Mouse (Mus musculus): Measurements from ENCODE around the gene Plxnb1. TPM values are rescaled to one million over a fixed set of nuclear protein-coding genes. Genes with fewer than 3 reads are reported as not detected.

The Plxnb1 gene
- polyA plus RNA-seq, 1 experiment from 2014 or later, result 11.2 TPM

- Histone ChIP-seq H3K27ac (no peak overlapping the region), H3K9ac (no peak overlapping the region), H3K4me1 (peaks cover 20% of the 10 kb centered on the region), H3K9me3 (no peaks in the 10 kb centered on the region), H3K36me3 (peaks cover 24% of the 10 kb centered on the region), H3K4me2 (no peak overlapping the region), H3K27me3 (no peaks in the 10 kb centered on the region), H3K4me3 (no peak overlapping the region)
- ATAC-seq (ENCODE audit: insufficient number of reproducible peaks, low FRiP score, low TSS enrichment, low read depth), result no peak
- WGBS, result 93% methylated on average over 3 of the region's 3 CpGs
These were observed 14.7 kb upstream of the Plxnb1 start for GRCm38 (mm10) chr9:109080516-109080915.

DNA sequence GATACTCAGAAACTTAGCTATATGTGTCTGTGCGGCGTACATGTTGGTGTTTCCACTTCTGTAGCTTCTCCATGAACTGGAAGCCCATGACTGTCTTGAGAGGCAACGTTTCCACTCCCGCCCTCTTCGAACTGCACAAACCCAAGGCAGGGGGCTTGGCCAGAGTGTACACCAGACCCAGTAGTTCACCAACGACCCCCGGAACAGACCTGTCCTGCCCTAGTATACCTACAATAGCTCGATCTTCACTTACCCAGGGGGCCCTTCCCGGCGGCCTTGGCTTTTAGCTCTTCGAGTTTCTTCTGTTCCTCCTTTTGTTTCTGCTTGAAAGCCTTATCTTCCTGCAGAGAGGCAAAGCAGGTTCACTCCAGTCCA, 13.5 kb upstream of the Plxnb1 start:
- peak overlapping the region; percentile 65 for H3K4me2 ChIP-seq
- H3K27ac ChIP-seq, result peak overlapping the region; percentile 81
- H3K4me1 ChIP-seq, result peaks cover 20% of the 10 kb centered on the region
- no peaks in the 10 kb centered on the region for H3K9me3 ChIP-seq
- peak overlapping the region; percentile 77 for H3K4me3 ChIP-seq
- no peak for ATAC-seq (ENCODE audit: insufficient number of reproducible peaks, low FRiP score, low TSS enrichment, low read depth)
- 3% methylated on average over 11 of the region's 11 CpGs for WGBS
- H3K9ac ChIP-seq, result peak overlapping the region; percentile 83
- peaks cover 24% of the 10 kb centered on the region for H3K36me3 ChIP-seq
- H3K27me3 ChIP-seq, result no peaks in the 10 kb centered on the region

- peak within 1 kb of the TSS; percentile 77 for H3K4me3 ChIP-seq
- peak within 1 kb of the TSS; percentile 65 for H3K4me2 ChIP-seq
- WGBS, result under 1% methylated on average over 37 of the region's 37 CpGs
These were observed 12.9 kb upstream of the Plxnb1 start, which contains the start of the genes Ccdc51 and Tma7 for GRCm38 (mm10) chr9:109082124-109082800. Gene Ccdc51, plus strand, starts transcription at chr9:109082493. Gene Tma7, minus strand, starts transcription at chr9:109082587.

DNA sequence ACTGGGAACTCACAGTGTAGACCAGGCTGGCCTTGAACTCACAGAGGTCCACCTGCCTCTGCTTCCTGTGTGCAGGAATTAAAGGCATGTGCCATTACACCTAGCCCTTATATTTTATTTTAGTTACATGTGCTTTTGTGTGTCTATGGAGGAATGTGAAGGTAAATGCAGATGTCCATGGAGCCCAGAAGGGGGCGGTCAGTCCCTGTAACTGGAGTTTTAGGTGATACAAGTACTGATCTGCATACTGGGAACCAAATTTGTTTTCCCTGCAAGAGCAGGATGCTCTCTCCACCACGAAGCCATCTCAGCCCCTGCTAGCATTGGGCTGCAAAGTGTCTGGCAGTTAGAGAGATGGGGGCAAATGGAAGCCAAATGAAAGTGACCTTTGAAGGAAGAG, 10.3 kb upstream of the Plxnb1 start:
- Histone ChIP-seq H3K27me3 (no peaks in the 10 kb centered on the region), H3K4me3 (no peak overlapping the region), H3K27ac (no peak overlapping the region), H3K4me2 (no peak overlapping the region), H3K9ac (no peak overlapping the region), H3K4me1 (peaks cover 25% of the 10 kb centered on the region), H3K9me3 (no peaks in the 10 kb centered on the region), H3K36me3 (peaks cover 14% of the 10 kb centered on the region; the same call in 1 of the 2 replicates)
- WGBS, result 16% methylated on average over 2 of the region's 2 CpGs
- ATAC-seq (ENCODE audit: insufficient number of reproducible peaks, low FRiP score, low TSS enrichment, low read depth), result no peak

More at GRCm38 (mm10) chr9:109082124-109082800, 12.9 kb upstream of the Plxnb1 start, which contains the start of the genes Ccdc51 and Tma7:
- Histone ChIP-seq H3K4me1 (peaks cover 20% of the 10 kb centered on the region), H3K9ac (peak within 1 kb of the TSS; percentile 83), H3K9me3 (no peaks in the 10 kb centered on the region), H3K27me3 (no peaks in the 10 kb centered on the region), H3K36me3 (peaks cover 24% of the 10 kb centered on the region), H3K27ac (peak within 1 kb of the TSS; percentile 81)
- ATAC-seq (ENCODE audit: insufficient number of reproducible peaks, low FRiP score, low TSS enrichment, low read depth), result peak; percentile 93

DNA sequence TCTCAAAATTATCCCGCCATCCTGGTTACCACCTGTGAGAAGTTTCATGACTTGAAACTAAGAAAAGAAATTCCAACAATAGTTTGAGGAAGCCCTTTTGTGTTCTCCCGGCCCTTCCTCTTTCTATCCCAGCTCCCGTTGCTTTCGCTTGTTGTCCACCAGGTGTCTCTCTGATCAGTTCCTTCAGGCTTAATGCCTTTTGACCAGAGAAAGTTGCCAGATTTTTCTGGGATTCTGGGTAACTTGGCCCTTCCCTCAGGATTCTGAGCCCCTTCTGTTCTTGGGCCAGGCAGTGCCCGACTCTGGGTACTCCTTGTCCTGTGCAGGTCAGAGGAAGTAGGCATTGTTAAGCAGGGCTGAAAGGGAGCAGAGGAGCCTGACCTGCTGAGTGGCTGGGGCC, 7.2 kb upstream of the Plxnb1 start:
- Histone ChIP-seq H3K9ac (peak overlapping the region; percentile 8; the same call in 1 of the 2 replicates), H3K4me2 (no peak overlapping the region), H3K9me3 (no peaks in the 10 kb centered on the region), H3K27ac (no peak overlapping the region), H3K36me3 (peaks cover 28% of the 10 kb centered on the region), H3K4me1 (peaks cover 10% of the 10 kb centered on the region), H3K4me3 (no peak overlapping the region), H3K27me3 (no peaks in the 10 kb centered on the region)
- WGBS, result 17% methylated on average over 5 of the region's 5 CpGs
- no peak for ATAC-seq (ENCODE audit: insufficient number of reproducible peaks, low FRiP score, low TSS enrichment, low read depth)

- Histone ChIP-seq H3K27me3 (no peaks in the 10 kb centered on the region), H3K4me1 (peaks cover 20% of the 10 kb centered on the region), H3K4me3 (no peak overlapping the region), H3K9ac (no peak overlapping the region), H3K36me3 (peaks cover 28% of the 10 kb centered on the region), H3K9me3 (no peaks in the 10 kb centered on the region), H3K27ac (no peak overlapping the region), H3K4me2 (no peak overlapping the region)
- no peak for ATAC-seq (ENCODE audit: insufficient number of reproducible peaks, low FRiP score, low TSS enrichment, low read depth)
- 65% methylated on average over 15 of the region's 15 CpGs for WGBS
These were observed 4.7 kb upstream of the Plxnb1 start for GRCm38 (mm10) chr9:109090446-109090845.

- Histone ChIP-seq H3K9ac (no peak overlapping the region), H3K4me2 (no peak overlapping the region), H3K4me1 (peaks cover 27% of the 10 kb centered on the region), H3K9me3 (no peaks in the 10 kb centered on the region), H3K27ac (0 out of 2 replicates have a peak overlapping the region, but pooled peaks have one; percentile 24), H3K27me3 (no peaks in the 10 kb centered on the region), H3K4me3 (no peak overlapping the region), H3K36me3 (peaks cover 28% of the 10 kb centered on the region)
- ATAC-seq (ENCODE audit: insufficient number of reproducible peaks, low FRiP score, low TSS enrichment, low read depth), result no peak
- WGBS, result 63% methylated on average over 8 of the region's 8 CpGs
These were observed 3.4 kb upstream of the Plxnb1 start for GRCm38 (mm10) chr9:109091802-109092201.

- H3K27me3 ChIP-seq, result no peaks in the 10 kb centered on the region
- peaks cover 37% of the 10 kb centered on the region for H3K4me1 ChIP-seq
- ATAC-seq (ENCODE audit: insufficient number of reproducible peaks, low FRiP score, low TSS enrichment, low read depth), result no peak
- WGBS, result 63% methylated on average over 6 of the region's 6 CpGs
- 0 out of 2 replicates have a peak overlapping the region, but pooled peaks have one; percentile 9 for H3K27ac ChIP-seq
- H3K4me3 ChIP-seq, result no peak overlapping the region
- H3K9ac ChIP-seq, result no peak overlapping the region
- H3K9me3 ChIP-seq, result no peaks in the 10 kb centered on the region
- no peak overlapping the region for H3K4me2 ChIP-seq
- peaks cover 28% of the 10 kb centered on the region for H3K36me3 ChIP-seq
These were observed 2.4 kb upstream of the Plxnb1 start for GRCm38 (mm10) chr9:109092799-109093198.

DNA sequence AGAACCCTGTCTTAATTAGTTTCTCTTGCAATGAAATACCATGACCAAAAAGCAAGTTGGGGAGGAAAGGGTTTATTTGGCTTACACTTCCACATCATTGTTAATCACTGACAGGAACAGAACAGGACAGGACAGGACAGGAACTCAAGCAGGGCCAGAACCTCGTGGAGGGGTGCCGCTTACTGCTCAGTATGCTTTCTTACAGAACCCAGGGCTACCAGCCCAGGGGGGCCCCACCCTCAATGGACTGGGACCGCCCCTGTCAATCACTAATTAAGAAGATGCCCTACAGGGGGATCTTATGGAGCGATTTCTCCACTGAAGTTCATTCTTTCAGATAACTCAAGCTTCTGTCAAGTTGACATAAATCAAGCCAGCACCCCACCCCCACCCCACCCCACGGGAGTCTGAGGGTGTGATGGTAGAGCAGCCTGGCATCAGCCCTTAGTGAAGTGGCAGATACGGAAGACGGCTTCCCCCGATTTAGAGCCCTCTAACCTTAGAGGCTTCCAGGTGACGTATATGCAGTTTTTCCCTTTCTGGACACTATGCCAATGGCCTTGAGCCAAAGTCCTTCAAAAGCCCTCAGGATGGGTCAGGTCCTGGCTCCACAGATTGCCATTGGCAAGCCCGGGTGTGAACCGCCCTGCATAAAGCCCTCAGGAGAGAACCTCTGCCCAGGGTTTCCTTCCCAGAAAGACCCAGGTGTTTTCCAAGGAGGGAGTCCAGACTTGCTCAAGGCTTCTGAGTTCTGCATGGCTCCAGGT, 1.2 kb upstream of the Plxnb1 start:
- Histone ChIP-seq H3K9ac (no peak overlapping the region), H3K36me3 (peaks cover 28% of the 10 kb centered on the region), H3K4me2 (peak overlapping the region; percentile 81), H3K9me3 (no peaks in the 10 kb centered on the region), H3K4me3 (peak overlapping the region; percentile 70), H3K4me1 (peaks cover 44% of the 10 kb centered on the region), H3K27ac (peak overlapping the region; percentile 100), H3K27me3 (no peaks in the 10 kb centered on the region)
- WGBS, result 17% methylated on average over 11 of the region's 11 CpGs
- no peak for ATAC-seq (ENCODE audit: insufficient number of reproducible peaks, low FRiP score, low TSS enrichment, low read depth)

GRCm38 (mm10) chr9:109094553-109095136, 544 bp upstream of the Plxnb1 start:
- no peak; the same call in 1 of the 2 replicates for ATAC-seq (ENCODE audit: insufficient number of reproducible peaks, low FRiP score, low TSS enrichment, low read depth)
- WGBS, result 1% methylated on average over 21 of the region's 21 CpGs
- H3K27me3 ChIP-seq, result no peaks in the 10 kb centered on the region
- H3K9ac ChIP-seq, result peak overlapping the region; percentile 65
- H3K4me2 ChIP-seq, result peak overlapping the region; percentile 81
- H3K4me3 ChIP-seq, result peak overlapping the region; percentile 70
- H3K36me3 ChIP-seq, result peaks cover 25% of the 10 kb centered on the region
- no peaks in the 10 kb centered on the region for H3K9me3 ChIP-seq
- H3K27ac ChIP-seq, result peak overlapping the region; percentile 100
- H3K4me1 ChIP-seq, result peaks cover 51% of the 10 kb centered on the region

DNA sequence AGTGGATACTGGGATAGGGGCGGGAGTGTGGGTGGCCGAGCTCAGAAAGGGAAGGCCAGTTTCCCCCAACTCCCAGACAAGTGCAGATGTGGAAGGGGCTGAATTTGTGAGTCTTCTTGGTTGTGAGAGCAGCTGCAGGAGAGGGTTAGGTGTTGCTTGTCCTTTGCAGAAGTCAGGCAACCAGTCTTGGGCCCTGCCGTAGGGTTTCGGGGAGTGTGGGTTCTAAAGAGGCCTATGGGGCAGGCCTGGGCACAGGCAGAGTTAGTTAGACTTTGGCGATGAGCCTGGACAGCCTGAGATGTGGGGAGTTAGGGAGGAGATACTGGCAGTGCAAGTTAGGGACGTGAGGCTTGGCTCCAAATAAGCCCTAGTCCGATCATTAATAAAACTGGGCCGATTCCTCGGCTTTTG, 1.1 kb downstream of the Plxnb1 start:
- peak overlapping the region; percentile 81 for H3K4me2 ChIP-seq
- H3K27ac ChIP-seq, result peak overlapping the region; percentile 100
- peaks cover 52% of the 10 kb centered on the region for H3K4me1 ChIP-seq
- peak overlapping the region; percentile 65 for H3K9ac ChIP-seq
- peak overlapping the region; percentile 70 for H3K4me3 ChIP-seq
- ATAC-seq (ENCODE audit: insufficient number of reproducible peaks, low FRiP score, low TSS enrichment, low read depth), result no peak
- no peaks in the 10 kb centered on the region for H3K27me3 ChIP-seq
- H3K36me3 ChIP-seq, result peaks cover 26% of the 10 kb centered on the region
- H3K9me3 ChIP-seq, result no peaks in the 10 kb centered on the region
- 10% methylated on average over 9 of the region's 9 CpGs for WGBS

Measured in limb, embryonic 15.5 days (tissue).